Mouse (Mus musculus) neural tube, embryonic 14.5 days (tissue): ENCODE measurements at regions not wholly inside any gene's neighbourhood (a gene's known extent, or its start where the extent isn't known, plus 50 kb on each side); places are given as distances from the start of the nearest gene placed in this dataset.

Experiments
- ATAC-seq: fragments of 200-750 bp; cut with Nextera tagmentation; 2 replicates; pipeline ENCODE4 v1.8.0; 2017; ENCODE audit warnings: low read depth, mild to moderate bottlenecking, moderate TSS enrichment, moderate library complexity
- H3K27ac ChIP-seq: fragments of 300-500 bp; sonication (generic); 2 replicates; pipeline ENCODE4 v1.5.1; 2014; ENCODE audit warnings: low read depth, mild to moderate bottlenecking, control low read depth, low read length, moderate library complexity, mixed read lengths
- H3K27me3 ChIP-seq: fragments of 300-500 bp; sonication (generic); 2 replicates; pipeline ENCODE4 v1.6.1; 2014; ENCODE audit warnings: low read length; ENCODE audit not compliant: control insufficient read depth, insufficient read depth
- H3K36me3 ChIP-seq: fragments of 300-500 bp; sonication (generic); 2 replicates; pipeline ENCODE4 v1.6.1; 2014; ENCODE audit warnings: low read length, mixed read lengths; ENCODE audit not compliant: control insufficient read depth, insufficient read depth
- H3K4me1 ChIP-seq: fragments of 300-500 bp; sonication (generic); 2 replicates; pipeline ENCODE4 v1.6.1; 2014; ENCODE audit warnings: low read length; ENCODE audit not compliant: control insufficient read depth, insufficient read depth
- H3K4me2 ChIP-seq: fragments of 300-500 bp; sonication (generic); 2 replicates; pipeline ENCODE4 v1.6.1; 2014; ENCODE audit warnings: mild to moderate bottlenecking, low read depth, low read length, control low read depth
- H3K4me3 ChIP-seq: fragments of 300-500 bp; sonication (generic); 2 replicates; pipeline ENCODE4 v1.5.1; 2014; ENCODE audit warnings: low read depth, low read length, control low read depth, mixed read lengths
- H3K9ac ChIP-seq: fragments of 300-500 bp; sonication (generic); replicated peaks from 2 replicates; pipeline ENCODE4 v1.6.1; 2014; ENCODE audit warnings: low read depth, mild to moderate bottlenecking, control low read depth, low read length, mixed read lengths
- H3K9me3 ChIP-seq: fragments of 300-500 bp; sonication (generic); 2 replicates; pipeline ENCODE4 v1.6.1; 2016; ENCODE audit warnings: low read length; ENCODE audit not compliant: control insufficient read depth
- WGBS: fragments of 180-500 bp; shearing (Covaris S2); extraction: QIAGEN DNeasy Blood & Tissue Kit; methylation state at CpG from one replicate; pipeline ENCODE4 v1.1.7; 2014; 5-methylcytosine and 5-hydroxymethylcytosine counted together

- H3K4me1 ChIP-seq: no peaks in the 10 kb centered on the region
- no peak overlapping the region for H3K4me2 ChIP-seq
- H3K27ac ChIP-seq: no peak overlapping the region
- H3K36me3 ChIP-seq: no peaks in the 10 kb centered on the region
- ATAC-seq: no peak
- no peak overlapping the region for H3K4me3 ChIP-seq
- H3K9me3 ChIP-seq: no peaks in the 10 kb centered on the region
- H3K9ac ChIP-seq: no peak overlapping the region
- H3K27me3 ChIP-seq: no peaks in the 10 kb centered on the region
Measured at GRCm38 (mm10) chr1:35709214-35709613, 359.0 kb upstream of the Hs6st1 start.

- H3K36me3 ChIP-seq: no peaks in the 10 kb centered on the region
- H3K4me2 ChIP-seq: no peak overlapping the region
- no peak overlapping the region for H3K9ac ChIP-seq
- 64% methylated on average over 4 of the region's 4 CpGs for WGBS
- ATAC-seq: no peak
- H3K9me3 ChIP-seq: no peaks in the 10 kb centered on the region
- no peaks in the 10 kb centered on the region for H3K4me1 ChIP-seq
- no peak overlapping the region for H3K4me3 ChIP-seq
- no peak overlapping the region for H3K27ac ChIP-seq
- no peaks in the 10 kb centered on the region for H3K27me3 ChIP-seq
Measured at GRCm38 (mm10) chr1:35713961-35714360, 354.2 kb upstream of the Hs6st1 start.

GRCm38 (mm10) chr1:35715931-35716330, 352.3 kb upstream of the Hs6st1 start:
- Histone ChIP-seq H3K4me2 (no peak overlapping the region), H3K4me1 (no peaks in the 10 kb centered on the region), H3K9ac (no peak overlapping the region), H3K27ac (no peak overlapping the region), H3K9me3 (no peaks in the 10 kb centered on the region), H3K36me3 (no peaks in the 10 kb centered on the region), H3K27me3 (no peaks in the 10 kb centered on the region), H3K4me3 (no peak overlapping the region)
- 58% methylated on average over 6 of the region's 6 CpGs for WGBS
- ATAC-seq: no peak

- no peak for ATAC-seq
- no peaks in the 10 kb centered on the region for H3K9me3 ChIP-seq
Measured at GRCm38 (mm10) chr1:35717166-35717565, 351.0 kb upstream of the Hs6st1 start.

GRCm38 (mm10) chr1:35717659-35718058, 350.5 kb upstream of the Hs6st1 start:
- Histone ChIP-seq H3K27me3 (no peaks in the 10 kb centered on the region), H3K36me3 (no peaks in the 10 kb centered on the region), H3K4me1 (no peaks in the 10 kb centered on the region), H3K9me3 (no peaks in the 10 kb centered on the region), H3K4me2 (no peak overlapping the region), H3K27ac (no peak overlapping the region), H3K4me3 (no peak overlapping the region), H3K9ac (no peak overlapping the region)
- WGBS: 56% methylated on average over 2 of the region's 2 CpGs
- no peak for ATAC-seq

More at GRCm38 (mm10) chr1:35717166-35717565, 351.0 kb upstream of the Hs6st1 start:
- no peaks in the 10 kb centered on the region for H3K4me1 ChIP-seq
- no peaks in the 10 kb centered on the region for H3K27me3 ChIP-seq
- H3K4me2 ChIP-seq: no peak overlapping the region
- no peaks in the 10 kb centered on the region for H3K36me3 ChIP-seq
- no peak overlapping the region for H3K4me3 ChIP-seq
- H3K27ac ChIP-seq: no peak overlapping the region
- 81% methylated on average over 2 of the region's 2 CpGs for WGBS
- no peak overlapping the region for H3K9ac ChIP-seq

GRCm38 (mm10) chr1:35720063-35720462, 348.1 kb upstream of the Hs6st1 start:
- 63% methylated on average over 3 of the region's 3 CpGs for WGBS
- Histone ChIP-seq H3K9ac (no peak overlapping the region), H3K4me3 (no peak overlapping the region), H3K9me3 (no peaks in the 10 kb centered on the region), H3K27me3 (no peaks in the 10 kb centered on the region), H3K27ac (no peak overlapping the region), H3K4me1 (no peaks in the 10 kb centered on the region), H3K36me3 (no peaks in the 10 kb centered on the region), H3K4me2 (no peak overlapping the region)
- ATAC-seq: no peak

GRCm38 (mm10) chr1:35724366-35724900, 343.8 kb upstream of the Hs6st1 start:
- Histone ChIP-seq H3K27ac (no peak overlapping the region), H3K4me3 (no peak overlapping the region), H3K9ac (no peak overlapping the region), H3K4me2 (no peak overlapping the region), H3K4me1 (no peaks in the 10 kb centered on the region), H3K27me3 (no peaks in the 10 kb centered on the region), H3K36me3 (no peaks in the 10 kb centered on the region), H3K9me3 (no peaks in the 10 kb centered on the region)
- WGBS: 86% methylated on average over 3 of the region's 3 CpGs
- ATAC-seq: no peak

- Histone ChIP-seq H3K36me3 (no peaks in the 10 kb centered on the region), H3K4me1 (no peaks in the 10 kb centered on the region), H3K4me3 (no peak overlapping the region), H3K9me3 (no peaks in the 10 kb centered on the region), H3K4me2 (no peak overlapping the region), H3K27me3 (no peaks in the 10 kb centered on the region), H3K9ac (no peak overlapping the region), H3K27ac (no peak overlapping the region)
- ATAC-seq: no peak
- 68% methylated on average over 1 of the region's 1 CpGs for WGBS
Measured at GRCm38 (mm10) chr1:35726596-35726995, 341.6 kb upstream of the Hs6st1 start.

GRCm38 (mm10) chr1:35727310-35727990, 340.8 kb upstream of the Hs6st1 start:
- WGBS: 92% methylated on average over 8 of the region's 8 CpGs
- Histone ChIP-seq H3K4me2 (no peak overlapping the region), H3K4me1 (no peaks in the 10 kb centered on the region), H3K4me3 (no peak overlapping the region), H3K9me3 (no peaks in the 10 kb centered on the region), H3K27me3 (no peaks in the 10 kb centered on the region), H3K9ac (no peak overlapping the region), H3K27ac (no peak overlapping the region), H3K36me3 (no peaks in the 10 kb centered on the region)
- ATAC-seq: no peak
